Mouse (Mus musculus) hindlimb bud, embryonic 11.5 days (tissue): ENCODE results near the gene Pstk.
"Not testable (repeated sequence)": the region's sequence is repeated elsewhere in the genome, so short reads cannot be mapped to it uniquely, and the experiment has no call there.

Experiments used
- DNase-seq: peaks from one replicate; pipeline ENCODE4 v3.0.0-alpha.2; 2012; ENCODE audit warnings: low read depth, low spot score; ENCODE audit errors: extremely low spot score

Pstk gene

DNA sequence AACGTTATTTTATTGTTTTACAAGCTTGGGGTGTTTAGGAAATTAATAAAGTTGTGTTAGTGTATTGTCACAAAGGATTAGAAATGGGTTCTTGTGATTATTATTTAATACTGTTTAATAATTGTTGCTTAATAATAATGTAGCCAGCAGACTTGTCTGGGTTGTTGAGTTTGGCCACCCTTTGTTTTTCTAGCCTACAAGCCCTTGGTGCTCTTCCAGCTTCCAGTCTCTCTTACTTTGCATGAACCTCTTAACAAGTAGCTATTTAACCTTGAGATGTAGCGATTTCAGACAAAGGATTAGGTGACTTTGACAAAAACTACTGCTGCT lies 41.0 kb downstream of the Pstk start:
- DNase-seq = no peak

DNA sequence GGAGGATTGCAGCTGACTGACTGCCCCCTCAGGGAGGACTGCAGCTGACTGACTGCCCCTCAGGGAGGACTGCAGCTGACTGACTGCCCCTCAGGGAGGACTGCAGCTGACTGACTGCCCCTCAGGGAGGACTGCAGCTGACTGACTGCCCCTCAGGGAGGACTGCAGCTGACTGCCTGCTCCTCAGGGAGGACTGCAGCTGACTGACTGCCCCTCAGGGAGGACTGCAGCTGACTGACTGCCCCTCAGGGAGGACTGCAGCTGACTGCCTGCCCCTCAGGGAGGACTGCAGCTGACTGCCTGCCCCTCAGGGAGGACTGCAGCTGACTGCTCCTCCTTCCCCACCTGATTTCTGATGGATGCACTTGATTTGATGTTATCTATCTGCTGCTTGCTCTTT lies 45.8 kb downstream of the Pstk start:
- not testable (repeated sequence) for DNase-seq

DNA sequence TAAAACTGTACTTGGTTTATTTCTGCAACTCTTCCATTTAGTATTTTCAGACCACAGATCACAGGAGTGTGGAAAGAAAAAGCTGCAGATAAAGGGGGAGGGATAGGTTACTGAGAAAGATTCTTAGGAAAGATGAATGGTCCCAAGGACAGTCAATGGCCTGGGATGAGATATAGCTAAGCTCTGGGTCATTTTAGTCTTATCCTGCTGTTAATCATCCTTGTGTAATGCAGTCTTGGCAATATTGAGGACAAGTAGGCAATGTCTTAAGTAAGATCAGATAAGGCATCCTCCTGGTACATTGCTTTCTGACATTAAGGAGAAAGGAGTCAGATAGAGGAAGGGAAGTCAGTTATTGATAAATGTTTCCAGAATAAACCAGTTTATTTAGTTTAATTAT lies 46.7 kb downstream of the Pstk start:
- DNase-seq = no peak

DNA sequence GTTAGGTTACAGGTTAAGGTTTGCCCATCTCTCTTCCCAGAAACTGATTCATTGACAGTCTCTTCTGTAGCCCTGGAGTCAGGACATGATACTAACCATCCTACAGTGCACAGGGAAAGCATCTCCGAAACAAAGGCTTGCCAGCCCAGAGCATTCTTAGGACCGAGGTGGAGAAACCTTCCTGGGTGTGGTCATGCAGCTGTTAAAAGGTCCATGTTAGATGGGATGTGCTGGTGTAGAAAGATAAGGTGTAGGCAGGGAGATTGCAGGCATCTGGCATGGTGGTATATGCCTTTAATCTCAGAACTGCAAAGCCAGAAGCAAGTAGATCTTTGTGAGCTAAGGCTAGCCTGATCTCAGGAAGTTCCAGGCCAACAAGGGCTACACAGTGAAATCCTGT lies 54.0 kb downstream of the Pstk start:
- no peak for DNase-seq

DNA sequence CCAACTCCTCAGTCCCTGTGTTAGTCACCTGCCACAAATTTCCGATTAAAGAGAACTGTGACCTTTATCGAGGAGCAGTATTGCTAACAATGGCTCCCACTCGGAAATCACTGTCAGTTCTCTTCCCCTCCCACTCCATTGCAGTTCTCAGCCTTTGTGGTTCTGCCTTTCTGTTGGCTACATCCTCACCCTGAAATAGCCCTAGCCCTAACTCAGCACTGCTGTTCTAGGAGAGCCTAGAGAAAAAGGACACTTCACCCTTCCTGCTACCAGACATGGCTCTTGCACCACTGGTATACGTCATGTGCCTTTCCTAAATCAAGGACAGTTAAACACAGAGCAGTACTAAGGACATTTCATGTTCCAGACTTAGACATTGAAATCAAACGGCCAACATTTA lies 56.4 kb downstream of the Pstk start:
- no peak for DNase-seq

DNA sequence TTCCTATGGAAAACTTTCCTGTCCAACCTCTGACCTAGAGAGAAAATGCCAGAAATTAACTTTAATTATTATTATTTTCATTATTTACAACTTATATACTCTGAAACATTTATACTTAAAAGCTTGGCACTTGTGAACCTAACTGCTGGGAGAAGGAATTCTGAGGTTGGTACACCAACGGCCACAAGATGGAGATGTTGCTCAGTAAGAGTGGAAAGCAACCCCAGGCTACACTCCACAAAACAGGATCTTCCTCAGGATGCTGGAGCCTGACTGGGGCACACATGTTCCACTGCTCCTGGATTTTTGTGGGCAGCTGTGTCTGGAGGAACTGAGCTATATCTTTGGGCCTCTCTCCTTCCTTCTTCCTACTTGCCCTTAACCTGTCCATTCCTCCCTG lies 61.3 kb downstream of the Pstk start:
- no peak for DNase-seq

DNA sequence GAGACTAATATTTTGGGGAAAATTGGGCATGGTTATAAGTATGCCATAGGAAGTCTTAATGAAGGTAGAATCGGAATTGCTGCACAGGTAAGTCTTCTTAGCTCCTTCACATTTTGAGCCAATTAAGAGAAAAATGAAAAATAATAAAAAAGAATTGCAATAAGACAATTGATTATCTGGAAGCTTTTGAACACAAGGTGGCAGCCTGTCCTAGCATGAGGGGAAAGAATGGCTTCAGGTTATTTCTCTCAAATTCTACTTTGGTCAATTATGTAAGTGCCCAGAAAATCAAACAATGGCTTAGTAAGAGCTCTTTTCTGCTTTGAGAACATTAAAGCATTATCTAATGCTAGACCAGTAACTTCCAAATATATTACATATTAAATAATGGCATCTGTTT lies 63.3 kb downstream of the Pstk start:
- no peak for DNase-seq

DNA sequence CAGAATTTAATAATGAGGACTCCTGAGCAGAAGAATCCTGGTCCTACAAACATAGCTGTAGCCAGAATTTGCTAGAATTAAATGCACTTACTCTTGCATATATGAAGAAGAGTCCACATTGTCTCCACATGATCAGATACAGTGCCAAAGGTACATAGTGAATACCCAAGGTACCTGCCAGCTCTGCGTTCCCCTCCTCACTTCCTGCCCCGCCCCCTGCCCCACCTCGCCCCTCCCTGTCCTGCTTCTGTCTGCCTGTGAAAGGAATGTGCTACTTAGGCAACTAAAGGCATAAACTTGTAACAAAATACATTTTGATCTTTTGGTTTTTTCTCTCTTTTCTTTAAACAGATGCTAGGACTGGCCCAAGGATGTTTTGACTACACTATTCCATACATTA lies 66.1 kb downstream of the Pstk start:
- no peak for DNase-seq
